Mouse (Mus musculus) regulatory T cell (primary cell): ENCODE measurements around the gene Gm21985.

Experiments
- in situ Hi-C: fragments of 300-600 bp; cut with MboI, MseI; formaldehyde crosslinking; loops from one replicate; pipeline ENCODE4 v1.15.1; 2025; ENCODE audit warnings: high pct_unique_total_duplicates

Gene Gm21985

GRCm38 (mm10) chr2:112454862-112455564 is 188.9 kb downstream of the Gm21985 start, which contains the start of gene Emc7:
Gene Emc7 (plus strand): TSS chr2:112454997.
- in situ Hi-C loops: loop anchor here (5.0 kb wide), 2 partner anchors 83 to 188 kb away; partner anchors contain the start of genes Gm21985 and Slc12a6
